Mouse (Mus musculus) fat pad, adult 2 months (tissue): ENCODE data around the gene Nmnat2.

Source experiments
- DNase-seq: peaks from one replicate; pipeline ENCODE4 v3.0.0-alpha.2; 2011; ENCODE audit warnings: low read depth, low spot score; ENCODE audit errors: extremely low read depth

Nmnat2 gene

DNA sequence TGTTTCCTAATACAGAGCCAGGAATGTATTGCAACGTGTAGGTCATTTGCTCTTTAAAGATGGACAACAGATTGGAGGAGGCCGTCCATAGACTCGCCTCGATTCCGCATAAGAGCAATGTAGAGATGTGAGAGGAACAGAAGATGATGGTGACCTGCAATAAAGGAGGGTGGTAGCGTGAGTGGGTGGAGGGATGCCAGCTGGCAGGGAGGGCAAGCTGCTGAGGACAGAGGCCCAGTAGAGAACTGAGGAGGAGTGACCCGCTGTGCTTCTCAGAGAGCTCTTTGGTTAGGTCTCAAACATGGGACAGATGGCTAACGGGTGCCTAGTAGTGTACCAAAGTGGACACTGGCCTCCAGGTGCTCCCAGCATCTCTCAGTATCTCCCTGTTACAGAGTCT lies 23.9 kb downstream of the Nmnat2 start:
- DNase-seq = no peak

DNA sequence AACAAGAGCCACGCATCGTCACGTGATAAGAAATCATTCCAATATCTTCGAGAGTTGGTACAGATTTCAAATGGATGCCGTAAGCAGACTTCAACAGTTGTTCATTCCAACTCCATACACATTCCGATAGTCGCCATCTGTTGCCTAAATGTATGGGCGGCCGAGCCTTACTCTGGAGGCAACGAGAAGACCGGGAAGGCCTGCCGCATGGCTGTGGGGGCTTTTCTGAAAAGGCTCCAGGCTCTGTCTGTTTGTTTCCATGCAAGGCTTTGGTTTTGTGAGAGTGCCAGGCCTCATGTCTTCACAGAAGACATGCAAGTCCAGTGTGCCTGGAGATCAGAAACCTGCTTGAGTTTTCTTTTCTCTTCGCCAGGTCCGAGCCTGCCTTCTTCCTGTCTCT lies 28.6 kb downstream of the Nmnat2 start:
- DNase-seq = no peak

DNA sequence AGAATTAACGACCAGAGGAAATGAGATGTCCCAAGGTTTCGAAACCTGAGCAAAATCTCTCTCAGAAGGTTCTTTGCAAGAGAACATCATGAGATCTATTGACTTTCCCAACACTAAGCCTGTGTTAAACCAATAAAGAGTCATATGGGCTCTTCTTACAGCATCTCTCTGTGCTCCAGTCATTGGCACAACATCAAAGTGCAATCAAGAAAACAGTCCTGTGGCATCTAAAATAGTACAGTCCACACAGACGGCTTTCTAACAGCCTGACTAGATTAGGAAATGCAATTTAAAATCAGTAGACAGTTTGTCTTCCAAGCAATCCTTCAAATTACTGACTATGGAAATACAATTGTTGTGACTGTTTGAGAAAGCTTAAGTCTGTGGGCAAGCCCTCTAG lies 32.2 kb downstream of the Nmnat2 start:
- DNase-seq = no peak

DNA sequence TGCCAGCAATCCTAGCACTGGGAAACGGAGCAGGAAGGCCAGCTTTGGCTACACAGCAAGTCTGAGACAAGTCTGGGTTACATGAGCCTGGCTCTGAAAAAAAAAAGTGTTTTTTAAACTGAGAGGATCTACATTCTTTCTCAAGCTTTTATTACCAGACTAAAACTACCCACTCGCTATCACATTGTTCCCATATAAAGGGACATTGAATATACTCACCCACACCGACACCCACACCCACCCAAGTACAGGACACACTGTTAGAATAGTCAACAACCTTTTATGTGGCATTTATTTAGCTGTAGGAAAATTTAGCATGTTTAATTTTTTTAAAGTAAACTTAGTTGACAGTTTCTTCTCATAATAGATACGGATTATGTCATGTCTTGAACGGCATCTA lies 35.3 kb downstream of the Nmnat2 start:
- no peak for DNase-seq

DNA sequence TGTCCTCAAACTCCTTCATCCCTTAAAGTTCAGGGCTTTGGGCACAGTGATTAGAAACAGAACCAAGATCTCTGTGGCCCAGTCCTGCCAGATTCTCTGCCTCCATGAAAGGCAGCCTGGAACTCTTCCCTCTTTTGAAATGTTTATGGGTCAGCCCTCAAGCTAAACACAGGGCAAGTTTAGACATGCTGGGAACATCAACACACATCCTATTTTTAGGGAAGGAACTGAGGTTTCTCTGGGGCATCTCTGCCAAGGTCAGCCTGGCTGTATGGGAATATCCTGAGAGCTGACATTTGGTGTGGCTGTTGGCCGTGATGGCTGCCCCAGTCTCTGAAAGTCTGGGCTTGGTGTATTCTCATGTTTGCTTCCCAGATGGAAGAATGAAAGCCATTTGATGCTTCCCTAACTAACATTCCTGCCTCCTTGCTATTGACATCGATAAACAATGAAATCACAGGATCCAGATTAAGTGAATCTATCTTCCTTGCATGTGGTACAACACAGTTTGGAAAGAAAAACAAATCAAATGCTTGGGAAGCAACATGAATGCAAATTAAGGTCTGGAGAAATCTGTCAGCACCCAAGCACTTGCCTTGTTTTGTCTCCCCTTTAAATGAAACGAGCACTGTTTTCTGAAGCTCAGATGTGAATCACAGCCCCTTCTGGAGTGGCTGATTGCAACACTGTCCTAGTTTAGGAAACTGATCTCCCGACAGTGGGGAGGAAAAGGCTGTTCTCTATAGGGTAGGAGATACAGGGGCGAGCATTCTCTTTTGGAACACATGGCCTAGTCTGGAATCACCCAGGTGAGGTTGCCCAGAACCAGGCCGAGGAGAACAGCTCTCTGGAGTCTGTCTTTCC lies 37.7 kb downstream of the Nmnat2 start:
- DNase-seq = no peak

DNA sequence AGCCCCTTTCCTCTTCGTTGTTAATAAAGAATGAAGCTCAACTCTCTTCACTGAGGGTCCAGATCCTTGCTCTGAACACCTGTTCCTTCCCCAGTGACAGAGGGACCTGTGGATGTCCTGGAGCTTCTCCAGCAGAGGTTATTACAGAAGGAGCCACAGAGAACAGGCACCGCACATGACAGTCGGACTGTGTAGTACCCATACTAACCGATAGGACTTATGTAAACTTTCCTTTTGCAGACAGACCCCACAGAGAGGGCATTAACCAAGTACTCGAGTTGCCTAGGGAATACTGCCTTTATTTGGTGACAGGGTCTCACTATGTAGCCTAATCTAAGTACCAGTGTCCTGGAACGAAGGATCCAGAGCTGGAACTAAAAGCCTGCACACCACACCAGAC lies 39.0 kb downstream of the Nmnat2 start:
- DNase-seq = no peak

DNA sequence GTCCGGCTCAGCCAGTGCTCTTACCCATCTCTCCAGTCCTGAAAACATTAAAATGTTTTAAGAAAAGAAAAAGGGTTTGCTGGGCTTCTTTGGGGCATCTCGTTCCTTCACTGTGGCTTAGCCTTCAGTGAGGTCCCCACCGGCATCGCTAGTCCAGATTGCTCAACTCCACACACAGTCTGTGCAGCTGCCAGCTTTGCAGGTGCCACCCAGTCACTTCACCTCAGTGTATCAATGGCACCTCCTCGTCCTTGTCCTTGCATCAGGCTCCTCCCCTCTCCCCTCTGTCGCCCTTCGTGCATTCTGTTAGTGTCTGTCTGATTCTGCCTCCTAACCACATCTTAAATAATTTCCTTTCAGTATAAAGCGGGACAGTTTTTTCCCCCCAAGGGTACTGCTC lies 45.2 kb downstream of the Nmnat2 start:
- DNase-seq = no peak

DNA sequence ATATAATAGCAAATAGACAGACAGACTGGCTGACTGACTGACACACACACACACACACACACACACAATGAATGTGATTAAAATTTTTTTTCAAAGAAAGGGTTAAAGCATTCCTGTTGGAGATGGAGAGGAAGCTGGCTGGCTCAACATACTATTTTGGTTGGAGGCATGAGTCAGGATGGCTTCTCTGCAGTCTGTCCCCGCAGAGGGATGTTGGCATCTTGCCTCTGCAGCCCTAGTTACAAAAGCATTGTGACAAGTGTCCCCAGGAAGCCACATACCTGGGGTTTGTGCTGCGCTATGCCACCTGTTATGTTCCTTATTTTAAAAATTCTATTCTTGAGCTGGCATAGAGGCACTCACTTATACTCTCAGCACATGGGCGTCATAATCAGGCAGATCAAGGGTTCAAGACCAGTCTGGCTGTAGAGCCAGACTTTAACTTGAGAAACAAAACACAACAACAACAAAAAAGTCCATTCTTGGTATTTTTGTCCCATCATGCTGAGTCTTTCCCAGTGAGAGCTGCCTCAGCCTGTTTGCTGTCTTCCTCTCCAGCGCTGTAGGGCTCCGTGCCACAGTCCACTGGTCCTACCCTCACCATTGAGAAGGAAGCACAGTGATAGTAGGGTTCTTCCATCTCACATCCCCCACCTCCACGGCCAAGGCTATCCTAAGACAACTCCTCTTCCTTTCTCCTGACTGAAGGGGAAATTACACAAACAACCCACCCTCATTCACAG lies 45.9 kb downstream of the Nmnat2 start:
- no peak for DNase-seq

DNA sequence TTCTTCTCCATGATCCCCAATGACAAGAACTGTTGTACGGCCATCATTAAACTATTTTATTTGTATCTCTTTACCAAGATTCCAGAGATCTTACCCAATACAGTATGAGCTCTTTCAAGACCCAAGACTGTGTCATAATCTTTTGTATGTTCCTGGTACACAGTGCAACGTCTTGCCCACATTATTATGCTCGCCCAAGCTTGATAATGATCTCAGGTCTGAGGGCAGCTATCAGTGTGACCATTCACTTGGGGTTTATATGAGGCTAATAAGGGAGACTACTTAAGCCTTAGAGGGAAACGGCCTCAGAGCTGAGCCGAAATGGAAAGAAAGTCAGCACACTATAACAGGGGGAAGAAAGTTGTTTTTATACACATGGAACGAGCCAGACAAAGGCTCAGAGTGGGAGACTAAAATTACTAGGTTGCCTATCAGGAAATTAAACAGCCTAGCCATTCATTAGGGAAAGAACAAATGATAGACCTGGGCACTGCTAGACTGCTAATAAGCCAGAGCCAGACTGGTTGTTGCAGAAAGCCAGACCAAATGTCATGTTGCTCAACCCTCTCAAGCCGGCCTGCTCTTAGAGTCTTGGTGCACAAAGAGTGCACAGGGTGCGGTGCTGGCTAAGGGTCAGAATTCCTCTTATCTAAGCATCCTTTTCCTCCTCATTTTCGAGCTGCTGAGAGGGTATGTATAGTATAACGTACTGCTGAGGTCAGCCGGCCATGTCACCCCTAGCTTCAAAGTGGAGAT lies 47.7 kb downstream of the Nmnat2 start:
- no peak for DNase-seq

DNA sequence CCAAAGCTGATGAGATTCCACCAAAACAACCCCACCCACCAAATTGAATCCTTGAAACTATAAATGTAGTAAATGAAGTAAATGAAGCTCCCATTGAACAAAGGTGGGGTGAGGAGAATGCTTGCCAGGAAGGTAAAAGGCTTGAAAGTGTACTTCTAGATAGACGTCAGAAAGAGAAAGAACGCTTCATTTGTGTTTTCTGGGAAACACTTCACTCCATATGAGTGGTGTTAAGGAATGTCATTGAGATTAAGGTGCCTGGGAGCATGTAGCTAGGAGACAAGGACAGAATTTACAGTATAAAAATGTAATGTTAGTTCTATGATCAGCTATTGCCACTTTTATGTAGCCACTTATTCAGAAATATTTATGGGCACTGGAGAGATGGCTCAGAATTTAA lies 49.7 kb downstream of the Nmnat2 start:
- no peak for DNase-seq

DNA sequence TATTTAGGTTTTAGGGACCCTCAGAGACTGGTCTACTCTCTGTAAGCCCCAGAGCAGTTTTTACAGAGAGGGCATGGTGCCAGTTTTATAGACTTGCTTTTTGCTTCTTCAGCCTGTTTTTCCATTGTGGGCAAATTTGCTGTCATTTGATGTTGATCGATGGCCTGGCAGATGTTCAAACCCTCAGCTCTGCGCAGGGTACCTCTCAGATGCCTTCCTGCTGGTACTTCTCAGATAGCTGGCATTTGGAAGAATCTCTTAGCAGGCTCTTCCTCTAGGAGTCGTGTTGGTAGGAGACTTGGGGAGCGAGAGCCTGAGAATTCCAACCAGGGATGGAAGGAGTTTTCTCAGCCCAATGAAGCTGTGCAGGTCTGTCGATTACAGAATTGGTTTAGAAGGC lies 51.3 kb downstream of the Nmnat2 start:
- DNase-seq = no peak

DNA sequence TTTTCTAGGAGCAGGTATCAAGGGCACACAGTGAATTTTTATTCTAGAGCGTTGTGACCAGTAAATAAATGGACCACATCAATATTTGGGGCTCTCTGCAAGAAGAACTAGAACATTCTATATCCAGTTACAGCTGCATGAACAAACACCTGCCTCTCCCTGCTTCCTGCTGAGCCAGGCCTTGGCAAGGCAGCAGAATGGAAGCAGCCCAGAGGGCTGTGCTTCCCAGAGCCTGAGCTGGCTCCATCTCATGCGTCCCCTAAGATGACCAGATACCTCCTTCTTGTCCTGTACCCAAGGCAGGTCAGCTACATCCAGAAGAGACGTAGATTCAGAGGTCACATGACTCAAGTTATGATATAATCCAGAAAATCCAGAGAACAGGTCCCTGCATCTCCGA lies 52.0 kb downstream of the Nmnat2 start:
- DNase-seq = no peak

DNA sequence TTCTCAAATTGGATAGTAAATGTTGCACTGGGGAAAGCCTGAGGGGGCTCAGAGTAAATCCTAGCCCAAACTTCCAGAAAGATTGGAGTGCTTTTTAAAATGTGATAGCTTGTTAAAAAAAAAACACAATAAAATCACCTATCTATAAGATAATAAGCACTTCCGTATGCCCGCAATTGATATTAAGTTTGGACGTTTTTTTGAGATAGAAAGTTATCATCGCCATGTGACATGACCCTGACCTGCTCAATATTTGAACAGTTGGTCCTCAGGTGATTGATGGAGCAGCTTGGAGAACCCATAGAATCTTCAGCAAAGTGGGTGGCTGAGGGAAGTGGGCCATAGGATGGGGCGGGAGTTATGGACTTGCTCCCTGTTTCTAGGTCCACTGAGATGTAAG lies 52.5 kb downstream of the Nmnat2 start:
- DNase-seq = no peak

DNA sequence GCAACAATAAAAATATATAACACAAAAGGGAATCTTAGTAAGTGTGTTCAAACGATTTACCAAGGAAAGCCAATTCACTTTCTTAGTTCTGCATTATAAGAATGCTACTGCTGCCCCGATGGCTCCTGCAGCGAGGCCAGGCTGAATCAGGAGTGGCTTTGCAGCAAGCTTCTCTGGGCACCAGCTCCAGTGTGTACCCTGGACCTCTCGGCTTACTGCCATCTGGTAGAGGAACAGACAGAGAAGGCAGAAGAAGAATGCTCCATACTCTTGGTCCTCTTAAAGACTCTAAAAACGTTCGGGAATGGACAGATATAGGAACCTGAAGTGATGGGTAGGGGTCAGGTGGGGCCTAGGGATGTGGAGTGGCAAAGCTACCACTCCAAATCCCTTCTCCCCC lies 53.0 kb downstream of the Nmnat2 start:
- no peak for DNase-seq

DNA sequence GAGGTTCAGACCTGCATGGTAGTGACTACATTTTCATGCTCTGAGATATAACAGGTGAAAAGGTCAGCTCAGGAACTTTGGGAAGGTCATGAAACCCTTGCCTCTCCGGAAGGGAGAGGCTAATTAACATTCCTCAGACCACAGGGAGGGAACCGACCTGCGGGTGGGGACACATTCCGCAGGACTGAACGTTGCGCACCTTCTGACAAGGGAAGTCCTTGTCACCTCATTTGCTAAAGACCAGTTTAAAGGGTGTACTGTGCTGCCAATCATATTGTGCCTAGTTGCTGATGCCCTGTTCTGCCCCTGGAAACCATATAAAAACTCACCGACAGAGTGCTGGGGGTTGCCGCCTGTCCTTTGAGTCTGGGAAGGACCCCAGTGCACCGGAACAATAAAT lies 54.5 kb downstream of the Nmnat2 start:
- DNase-seq = no peak

DNA sequence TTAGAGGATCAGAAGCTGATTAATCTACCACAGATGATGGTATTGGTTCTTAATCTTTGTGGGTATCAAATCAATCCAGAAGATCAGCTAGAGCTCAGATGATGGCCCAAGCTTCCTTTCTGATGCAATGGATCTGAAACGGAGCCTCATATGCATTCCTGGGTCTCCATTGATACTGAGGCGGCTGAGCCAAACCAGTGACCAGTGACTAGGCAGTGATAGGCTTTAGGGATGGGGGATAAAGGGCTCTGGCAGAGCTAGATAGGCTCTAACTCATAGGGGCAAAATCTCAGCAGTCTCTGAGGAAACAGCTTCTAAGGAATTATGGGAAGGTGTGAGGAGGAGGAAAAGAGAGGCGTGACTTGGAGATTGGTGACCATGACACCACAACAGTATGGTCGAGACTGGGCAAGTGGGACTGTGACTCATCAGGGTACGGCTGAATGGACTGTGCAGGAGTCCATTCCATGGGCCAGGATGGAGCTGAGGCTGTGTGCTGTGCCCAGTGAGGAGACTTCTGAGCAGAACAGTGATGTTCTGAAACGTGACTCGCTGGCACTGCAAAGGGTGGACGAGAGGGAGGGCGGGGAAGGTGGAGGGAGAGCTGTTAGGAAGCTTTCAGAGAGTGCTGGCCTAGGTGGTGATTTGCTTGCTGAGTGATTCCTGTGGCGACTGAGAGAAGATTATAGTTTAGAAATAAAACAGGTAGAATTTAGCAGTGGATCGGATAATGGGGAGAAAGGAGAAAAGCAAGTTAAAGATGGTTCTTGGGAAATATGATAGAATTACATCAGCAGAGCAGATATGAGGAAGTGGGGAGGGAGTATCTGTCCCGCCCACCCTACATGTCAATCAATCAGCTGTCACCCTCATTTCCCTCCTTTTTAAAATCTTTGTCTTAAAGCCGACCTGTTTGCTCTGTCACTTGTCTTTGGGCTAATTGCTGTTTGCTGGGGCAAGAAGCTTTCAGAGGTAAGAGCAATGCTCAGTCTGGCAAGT lies 55.9 kb downstream of the Nmnat2 start:
- no peak for DNase-seq

DNA sequence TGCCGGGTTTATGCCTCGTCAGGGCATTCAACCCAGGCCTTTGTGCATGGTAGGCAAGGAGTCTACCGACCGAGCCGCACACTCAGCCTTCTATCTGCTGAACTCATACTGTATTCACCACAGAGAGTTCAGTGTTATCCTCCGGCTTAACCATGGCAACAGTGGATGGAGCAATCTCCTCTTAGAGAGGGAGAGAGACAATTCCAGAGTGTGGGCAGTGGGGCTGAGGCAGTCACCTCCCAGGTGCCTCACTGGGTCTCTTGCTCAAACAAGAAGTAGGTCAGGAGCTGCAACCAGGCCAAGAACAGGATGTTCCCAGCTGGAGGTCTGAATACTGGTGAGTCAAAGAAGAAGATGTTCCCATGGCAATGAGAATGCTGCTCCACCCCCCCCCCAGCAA lies 56.8 kb downstream of the Nmnat2 start:
- no peak for DNase-seq

DNA sequence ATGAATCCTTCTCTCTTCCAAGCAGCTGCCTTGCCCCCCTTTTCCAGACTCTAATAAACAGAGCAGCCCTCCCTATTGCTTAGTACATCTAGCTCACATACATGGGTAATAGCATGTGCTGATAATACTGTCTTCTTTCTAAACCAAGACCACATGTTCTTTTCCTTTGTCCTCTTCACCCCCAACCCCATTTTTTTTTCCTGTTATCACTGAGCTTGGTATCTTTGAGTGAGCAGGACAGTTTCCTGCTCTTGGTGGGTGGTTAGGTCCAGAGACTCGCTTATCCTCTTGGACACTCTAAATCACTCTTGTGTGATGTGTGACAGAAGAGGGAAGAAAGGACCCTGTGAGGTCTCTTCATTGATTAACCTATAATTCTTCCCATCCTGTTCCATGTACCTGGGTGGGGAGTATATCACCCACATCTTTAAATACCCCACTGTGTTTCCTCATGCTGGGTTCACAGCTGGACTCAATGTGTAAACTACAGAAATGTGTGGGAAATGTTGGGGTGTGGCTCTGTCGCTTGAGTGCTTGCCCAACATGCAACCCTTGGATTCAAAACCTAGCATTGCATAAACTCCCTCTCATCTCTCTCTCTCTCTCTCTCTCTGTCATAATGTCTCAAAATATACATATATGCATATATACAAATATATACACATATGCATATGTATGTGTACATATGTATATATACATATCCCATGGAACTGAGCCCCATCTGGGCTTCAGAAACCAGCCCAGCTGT lies 58.9 kb downstream of the Nmnat2 start:
- no peak for DNase-seq

DNA sequence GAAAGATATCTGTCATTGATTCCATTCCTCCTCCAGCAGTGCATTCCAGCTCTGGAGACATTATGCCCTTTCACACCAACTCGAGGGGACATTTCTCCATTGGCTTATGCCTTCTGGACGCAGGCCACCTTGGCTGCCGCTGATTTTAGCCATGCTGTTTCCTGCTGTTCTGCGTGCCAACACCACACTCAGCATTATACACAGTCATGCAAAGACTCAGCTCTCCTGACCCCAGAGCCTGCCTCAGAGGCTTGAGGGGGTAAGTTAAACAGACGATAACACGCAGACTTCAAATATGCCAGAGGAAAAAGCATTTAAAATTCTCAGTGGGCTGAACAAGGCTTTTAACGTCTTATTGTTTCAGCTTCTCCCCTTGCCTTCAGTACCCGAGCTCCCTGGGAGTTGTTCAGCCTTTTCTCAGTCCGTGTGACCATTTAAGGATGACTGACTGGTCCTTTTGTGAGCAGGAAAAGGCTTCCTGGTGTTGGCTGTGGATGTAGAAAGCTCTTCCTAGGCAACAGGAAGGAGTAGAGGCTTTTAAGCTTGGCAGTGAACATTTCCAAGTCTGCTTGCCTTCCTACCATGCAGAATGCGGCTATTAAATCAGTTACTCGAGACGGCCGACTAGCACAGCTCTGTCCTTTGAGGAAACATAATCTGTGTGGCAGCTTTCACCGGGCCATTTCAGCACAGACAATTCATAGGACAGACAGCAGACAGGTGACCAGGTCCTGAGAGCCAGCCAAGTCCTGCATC lies 59.8 kb downstream of the Nmnat2 start:
- DNase-seq = no peak
